Mouse (Mus musculus): ENCODE data around the gene Cd244a.

Gene Cd244a

DNA sequence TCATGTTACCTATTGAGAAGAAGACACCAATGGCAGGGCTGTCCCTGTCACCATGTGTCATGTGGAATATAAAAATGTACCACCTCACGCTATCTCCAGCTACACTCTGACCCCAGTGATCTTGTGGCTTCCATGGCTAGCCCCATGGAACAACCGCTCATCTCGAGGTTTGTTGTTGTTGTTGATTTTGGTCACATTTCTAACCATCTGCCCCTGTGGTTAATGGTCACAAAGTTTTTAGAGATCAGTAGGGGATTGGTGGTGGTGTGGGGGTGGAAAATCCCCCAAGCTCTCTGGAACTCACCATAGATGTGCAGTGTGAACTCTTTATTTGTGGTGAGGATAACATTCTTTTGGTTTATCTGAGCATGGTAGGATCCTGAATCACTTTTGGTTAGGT lies 45.7 kb downstream of the Cd244a start:
- DNase-seq = no peak

DNA sequence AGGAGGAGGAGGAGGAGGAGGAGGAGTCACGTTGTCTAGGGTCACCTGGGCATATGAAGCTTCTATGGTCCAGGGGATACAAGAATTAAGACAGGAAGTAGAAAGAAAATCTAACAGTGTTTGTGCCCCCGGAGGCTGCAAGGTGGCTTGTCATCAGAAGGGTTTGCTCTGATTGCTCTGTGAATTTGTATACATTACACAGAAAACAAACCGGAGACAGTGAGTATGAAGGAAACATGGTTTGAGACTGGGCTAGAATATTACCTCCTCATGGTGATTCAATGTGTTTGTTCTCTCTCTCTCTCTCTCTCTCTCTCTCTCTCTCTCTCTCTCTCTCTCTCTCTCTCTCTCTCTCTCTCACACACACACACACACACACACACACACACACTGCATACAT lies 47.7 kb downstream of the Cd244a start:
- no peak for DNase-seq

DNA sequence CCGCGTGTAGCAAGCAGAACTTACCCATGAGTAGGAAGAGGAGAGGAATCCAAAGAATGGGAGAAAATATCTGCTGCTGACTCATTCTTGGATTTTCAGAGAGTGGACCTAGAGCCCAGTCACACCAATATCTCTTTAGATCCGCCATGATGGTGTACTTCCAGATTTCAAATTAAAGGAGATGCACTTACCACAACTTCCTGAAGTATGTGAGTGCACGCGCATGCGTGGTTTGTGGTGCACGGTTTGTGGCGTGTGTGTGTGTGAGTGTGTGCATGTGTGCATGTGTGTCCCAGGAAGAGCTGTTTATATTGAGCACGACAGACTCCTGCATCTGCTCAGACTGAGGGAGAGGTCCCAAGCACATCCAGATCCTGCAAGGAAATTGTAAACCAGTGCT lies 48.2 kb downstream of the Cd244a start, which contains the start of gene Ly9:
Ly9 (minus strand) TSS at position 235 of the 400 bp plus-strand sequence.
- no peak for DNase-seq

DNA sequence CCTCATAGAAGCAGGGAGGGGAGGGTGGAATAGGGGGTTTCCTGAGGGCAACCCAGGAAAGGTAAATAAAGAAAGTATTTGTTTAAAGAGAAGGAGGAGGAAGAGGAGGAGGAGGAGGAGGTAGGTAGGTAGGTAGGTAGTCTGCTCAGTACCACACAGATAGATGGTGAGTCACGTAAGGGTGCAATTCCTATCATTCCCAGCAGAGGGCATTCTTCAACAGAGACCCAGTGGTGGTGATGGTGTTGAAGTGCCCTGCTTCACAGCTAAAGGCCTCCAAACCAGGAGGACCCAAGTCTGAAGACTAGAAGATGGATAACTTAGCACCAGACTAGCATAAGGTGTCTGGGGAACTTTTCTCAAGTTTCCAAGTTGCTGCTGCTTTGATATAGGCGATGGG lies 51.0 kb downstream of the Cd244a start:
- no peak for DNase-seq

DNA sequence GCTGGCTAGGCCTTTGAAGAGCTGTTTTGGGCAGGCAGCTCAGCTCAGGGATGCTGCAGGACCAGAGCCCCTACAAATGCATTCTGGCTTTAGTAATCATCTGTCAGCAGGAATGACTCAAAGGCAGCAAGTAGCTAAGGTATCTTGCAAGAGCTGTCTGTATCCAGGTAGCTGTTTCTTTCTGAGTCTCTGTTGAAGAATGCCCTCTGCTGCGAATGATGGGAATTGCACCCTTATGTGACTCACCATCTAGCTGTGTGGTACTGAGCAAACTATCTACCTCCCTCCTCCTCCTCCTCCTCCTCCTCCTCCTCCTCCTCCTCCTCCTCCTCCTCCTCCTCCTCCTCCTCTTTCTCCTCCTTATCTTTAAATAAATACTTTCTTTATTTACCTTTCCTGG lies 51.8 kb downstream of the Cd244a start:
- no peak for DNase-seq

DNA sequence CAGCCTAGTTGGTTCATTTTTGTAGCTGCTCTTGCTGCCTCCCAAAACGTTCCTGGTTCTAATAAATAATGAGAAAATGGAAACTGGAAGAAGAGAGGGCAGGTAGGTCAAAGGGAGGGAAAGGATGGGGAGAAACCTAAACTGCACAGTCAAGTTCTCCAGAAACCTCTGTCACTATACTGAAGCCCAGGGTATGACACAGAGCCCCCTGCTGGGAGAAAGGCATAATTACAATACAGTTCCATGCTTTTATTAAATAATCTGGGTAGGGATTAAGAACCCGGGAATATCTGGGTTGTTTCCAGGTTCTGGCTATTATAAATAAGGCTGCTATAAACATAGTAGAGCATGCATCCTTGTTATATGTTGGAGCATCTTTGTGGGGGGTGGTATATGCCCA lies 55.0 kb downstream of the Cd244a start:
- peak; percentile 11 for DNase-seq

DNA sequence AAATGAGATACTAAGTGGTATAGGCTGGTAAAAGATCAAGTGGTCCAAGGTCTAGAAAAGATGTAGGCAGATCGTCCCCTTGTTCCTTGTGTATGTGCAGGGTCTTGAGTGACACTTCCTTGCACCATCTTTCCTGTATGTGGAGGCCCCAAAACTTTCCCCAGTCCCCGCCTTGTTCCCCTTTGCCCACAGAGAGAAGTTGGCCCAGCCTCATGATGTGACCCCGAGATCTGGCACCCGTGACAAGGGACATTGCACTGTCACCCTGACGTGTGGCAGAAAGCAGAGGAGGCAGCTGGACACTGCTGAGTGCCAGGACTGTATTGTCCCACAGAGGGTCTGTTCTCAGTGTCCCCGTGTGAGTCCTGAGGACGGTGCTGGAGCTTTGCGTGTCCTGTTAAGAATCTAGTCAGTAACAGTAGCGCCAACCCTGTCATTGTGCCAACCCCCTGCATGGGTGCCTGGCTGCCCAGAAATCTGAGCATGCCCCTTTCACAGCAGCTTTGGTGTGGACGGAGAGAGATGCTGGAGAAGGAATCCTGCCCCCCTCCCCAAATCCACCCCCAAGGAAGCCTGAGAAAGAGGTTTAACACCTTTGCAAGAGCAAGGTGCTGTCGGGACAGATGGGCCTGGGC lies 58.0 kb downstream of the Cd244a start:
- no peak for DNase-seq

DNA sequence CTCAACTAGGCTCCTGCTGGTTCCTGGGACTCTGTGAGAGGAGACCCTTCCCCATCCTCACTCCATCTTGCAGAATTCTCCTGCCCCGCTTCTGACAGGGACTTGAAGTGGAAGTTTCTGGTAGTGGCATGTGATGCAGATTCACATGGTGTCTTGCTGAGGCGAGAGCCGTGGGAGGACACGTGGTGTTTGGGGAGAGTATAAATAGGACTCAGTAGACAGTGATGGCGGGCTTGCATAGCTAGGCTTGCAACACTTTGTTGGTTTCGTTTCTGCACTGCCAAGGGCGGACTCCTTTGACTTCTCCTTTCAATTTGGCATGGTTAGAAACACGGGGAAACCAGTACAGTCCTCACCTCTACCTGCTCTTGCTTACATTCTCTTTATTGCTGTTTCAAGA lies 60.0 kb downstream of the Cd244a start:
- no peak for DNase-seq

DNA sequence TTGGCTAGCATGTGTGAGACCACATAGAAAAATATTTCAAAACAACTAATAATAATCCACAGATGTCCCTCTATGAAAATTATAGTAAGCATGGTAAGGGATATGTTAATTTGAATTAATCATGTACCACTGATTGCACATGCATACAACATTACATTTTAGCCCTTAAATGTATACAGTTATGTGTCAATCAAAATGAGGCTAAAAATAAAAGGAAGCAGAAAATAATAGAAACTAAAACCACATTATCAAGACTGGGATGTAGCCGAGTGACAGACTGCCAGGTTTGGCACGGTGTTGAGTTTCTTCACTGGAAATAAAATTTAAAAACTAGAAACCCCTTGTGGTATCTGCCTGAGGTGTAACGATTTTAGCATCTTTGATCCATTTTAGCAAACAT lies 60.7 kb downstream of the Cd244a start:
- DNase-seq = no peak

DNA sequence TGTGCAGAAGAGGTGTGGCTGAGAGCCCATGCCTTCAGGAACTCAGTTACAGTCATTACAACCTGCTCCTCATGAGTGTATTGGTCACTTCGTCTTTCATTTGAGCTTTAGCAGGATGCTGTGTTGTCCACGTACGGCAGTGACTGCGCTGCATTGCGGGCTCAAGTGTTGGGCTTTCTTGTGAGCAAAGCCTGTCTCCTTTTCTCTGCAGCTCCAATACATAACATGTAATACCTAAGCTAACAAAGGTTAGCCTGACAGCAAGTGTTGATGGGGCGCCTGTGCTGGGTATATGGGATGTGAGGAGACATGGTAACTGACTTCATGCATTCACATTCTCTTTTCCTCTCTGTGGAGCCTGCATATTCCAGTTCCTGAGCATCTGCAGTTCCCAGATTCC lies 61.1 kb downstream of the Cd244a start:
- DNase-seq = no peak

DNA sequence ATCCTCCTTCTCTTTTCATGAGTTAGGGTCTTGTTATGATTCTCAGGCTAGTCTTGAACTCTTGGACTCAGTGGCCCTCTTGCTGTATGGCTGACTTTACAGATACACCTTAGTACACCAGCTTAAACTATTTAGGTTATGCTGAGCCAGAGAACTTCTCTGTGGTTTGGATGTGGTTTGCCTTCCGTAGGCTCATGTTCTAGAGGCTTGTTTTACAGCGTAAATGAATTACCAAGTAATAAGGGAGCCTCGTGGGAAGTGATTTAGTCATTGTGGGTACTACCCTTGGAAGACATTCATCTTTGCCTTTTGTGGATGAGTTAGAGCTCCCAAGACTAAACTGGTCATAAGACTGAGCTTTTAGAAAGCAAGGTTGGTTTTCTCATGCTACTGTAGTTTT lies 68.8 kb downstream of the Cd244a start:
- DNase-seq = no peak

DNA sequence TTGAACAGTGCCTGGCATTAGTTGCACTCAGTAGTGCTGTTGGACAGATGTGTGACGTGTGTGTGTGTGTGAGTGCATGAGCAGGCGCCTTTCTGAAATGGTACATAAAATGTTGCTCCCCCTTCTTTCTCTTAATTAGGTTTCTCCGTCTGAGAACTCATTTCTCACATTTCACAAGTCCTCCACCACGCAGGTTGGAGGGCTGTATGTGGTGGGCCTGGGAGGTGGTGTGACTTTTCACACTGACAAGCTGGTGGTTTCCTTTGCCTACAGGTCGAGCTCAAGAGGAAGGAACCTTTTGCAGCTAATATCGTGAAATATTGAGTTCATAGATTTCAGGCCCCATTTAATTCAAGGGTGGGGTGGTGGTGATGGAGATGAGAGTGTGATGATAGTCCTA lies 70.2 kb downstream of the Cd244a start:
- no peak for DNase-seq

DNA sequence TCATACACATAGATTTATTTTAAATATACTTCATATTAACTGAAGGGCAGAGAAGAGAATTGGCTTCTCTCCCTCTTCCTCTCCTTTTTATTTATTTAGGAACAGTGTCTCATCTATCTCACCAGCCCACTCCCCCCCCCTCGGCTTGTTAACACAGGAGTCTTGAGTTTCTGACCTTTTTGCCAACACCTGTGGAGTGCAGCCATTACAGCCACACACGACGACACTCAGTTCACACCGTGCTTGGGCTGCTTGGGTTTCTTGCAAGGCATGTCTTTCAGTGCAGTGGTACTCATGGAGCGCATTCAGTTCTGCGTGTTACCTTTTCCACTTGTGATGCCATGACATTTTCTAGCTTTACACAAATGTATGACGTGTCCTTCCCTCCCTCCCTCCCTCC lies 71.0 kb downstream of the Cd244a start:
- no peak for DNase-seq

DNA sequence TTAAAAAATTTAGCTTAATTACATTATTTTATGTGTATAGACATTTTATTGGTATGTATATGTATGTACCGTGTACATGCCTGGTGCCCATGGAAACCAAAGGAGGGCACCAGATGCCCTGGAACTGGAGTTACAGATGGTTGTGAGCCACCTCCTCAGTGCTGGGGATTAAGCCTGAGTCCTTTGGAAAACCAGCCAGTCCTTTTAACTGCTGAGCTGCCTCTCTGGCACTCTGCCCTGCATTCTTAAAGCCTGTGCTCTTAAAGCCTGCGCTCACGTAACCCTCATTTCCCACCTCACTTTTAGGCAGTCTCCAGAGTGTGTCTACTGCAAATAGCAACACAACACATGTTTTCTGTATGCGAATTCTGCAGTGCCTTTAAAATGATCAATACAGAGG lies 71.9 kb downstream of the Cd244a start:
- no peak for DNase-seq

DNA sequence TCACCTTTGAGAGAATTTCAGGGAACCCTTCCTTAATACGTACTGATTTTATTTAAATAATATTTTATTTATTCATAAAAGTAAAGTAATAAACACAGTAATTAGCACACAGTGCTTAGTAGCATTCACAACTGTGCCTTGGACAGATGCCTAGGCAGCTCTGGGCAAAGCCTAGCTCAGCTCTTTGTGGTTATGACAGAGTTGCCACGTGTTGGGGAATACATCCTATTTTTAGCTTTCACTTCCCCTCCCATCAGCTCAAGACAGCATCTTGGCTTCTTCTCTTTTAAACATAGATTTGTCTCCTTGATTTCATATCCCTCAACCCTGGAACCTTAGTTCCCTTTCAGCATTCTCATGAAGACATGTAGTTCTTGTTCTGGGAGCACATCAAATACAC lies 72.5 kb downstream of the Cd244a start:
- DNase-seq = no peak

DNA sequence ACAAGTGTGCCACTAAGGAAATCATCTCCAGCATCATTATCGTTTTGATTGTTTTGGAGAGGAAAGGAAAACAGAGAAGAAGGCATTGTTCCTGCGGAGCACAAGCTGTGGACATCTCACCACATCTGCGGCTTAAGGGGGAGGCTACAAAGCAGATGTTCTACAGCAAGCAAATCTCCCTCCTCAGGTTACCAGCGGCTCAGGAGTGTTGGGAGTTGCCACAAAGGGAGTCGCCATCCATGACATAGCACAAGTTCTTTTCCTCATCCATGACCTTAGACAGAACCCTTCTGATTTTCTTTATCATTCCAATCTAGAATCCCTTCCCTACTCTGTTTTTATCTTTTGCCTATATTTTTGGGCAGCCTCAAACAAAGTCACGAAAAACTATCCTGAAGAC lies 76.7 kb downstream of the Cd244a start:
- no peak for DNase-seq

DNA sequence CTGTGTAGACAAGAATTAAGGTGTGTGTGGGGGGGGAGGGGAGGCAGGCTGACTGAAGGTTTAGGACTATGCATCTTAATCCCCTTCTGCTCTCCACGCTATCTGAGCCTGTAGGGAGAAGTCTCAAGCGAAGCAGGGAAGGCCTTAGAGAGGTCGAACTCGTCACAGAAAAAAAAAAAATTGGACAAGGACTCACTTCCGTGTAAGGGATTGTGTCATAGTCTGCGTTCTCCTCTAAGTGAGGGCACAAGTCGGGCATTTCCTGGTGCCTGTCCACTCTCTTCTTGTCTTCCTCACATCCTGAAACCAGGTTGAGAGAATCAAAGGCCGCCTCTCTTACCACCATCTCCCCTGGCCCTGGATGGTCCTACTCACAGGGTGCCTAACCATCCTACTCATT lies 78.1 kb downstream of the Cd244a start:
- no peak for DNase-seq

DNA sequence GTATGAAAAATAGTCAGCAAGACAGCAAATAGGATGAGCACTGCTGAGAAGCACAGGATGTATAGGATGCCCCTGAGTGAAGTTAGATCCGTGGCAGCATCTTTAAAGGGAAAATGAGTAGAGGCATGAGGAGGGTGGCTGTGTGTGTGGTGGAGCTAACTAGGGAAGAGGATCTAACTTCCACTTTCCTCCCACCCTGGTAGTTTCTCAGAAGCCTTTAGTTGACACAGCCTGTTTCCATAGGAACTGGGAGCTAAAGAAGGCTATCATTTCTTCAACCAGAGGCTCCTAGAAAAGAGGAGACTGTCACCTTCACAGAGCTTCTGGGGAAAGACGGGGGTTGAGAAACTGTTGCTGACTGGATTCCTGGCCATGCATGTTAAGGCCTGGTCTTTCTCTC lies 79.7 kb downstream of the Cd244a start:
- DNase-seq = no peak

DNA sequence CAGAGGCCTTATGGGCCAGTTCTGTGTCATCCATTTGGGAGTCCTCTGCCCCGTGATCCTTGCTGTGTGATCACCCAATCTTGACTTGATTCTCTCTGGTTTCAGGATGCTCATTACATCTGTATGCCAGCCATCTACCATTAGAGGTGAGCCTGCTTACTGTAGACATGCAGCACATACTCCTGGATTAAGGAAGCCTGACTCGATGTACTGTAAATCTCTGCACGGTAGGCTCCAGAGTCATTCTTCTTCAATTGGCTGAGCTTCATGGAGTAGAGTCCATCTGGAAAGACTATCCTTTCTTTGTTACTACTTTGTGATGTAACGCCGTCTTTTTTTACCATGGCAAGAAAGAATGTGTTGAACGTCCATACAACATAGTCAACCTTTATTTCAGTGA lies 81.8 kb downstream of the Cd244a start:
- DNase-seq = no peak

DNA sequence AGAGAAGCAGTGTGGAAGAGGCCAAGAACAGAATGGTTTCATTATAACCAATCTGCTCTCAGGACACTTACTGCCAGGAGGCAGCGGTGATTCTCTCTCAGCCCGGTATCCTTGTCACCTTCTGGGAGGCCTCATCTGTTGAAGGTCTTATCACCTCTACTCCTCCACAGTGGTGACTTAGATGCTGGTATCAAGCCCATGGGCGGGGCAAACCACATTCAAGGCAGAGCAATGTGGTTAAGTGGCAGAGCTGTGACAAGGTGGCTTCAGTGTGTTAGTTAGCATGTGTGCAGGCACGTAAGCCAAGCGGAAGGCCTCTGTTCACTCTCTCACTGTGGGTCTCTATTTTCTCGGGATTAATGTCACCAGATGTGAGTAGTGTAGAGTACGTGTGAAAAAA lies 84.6 kb downstream of the Cd244a start:
- no peak for DNase-seq

DNA sequence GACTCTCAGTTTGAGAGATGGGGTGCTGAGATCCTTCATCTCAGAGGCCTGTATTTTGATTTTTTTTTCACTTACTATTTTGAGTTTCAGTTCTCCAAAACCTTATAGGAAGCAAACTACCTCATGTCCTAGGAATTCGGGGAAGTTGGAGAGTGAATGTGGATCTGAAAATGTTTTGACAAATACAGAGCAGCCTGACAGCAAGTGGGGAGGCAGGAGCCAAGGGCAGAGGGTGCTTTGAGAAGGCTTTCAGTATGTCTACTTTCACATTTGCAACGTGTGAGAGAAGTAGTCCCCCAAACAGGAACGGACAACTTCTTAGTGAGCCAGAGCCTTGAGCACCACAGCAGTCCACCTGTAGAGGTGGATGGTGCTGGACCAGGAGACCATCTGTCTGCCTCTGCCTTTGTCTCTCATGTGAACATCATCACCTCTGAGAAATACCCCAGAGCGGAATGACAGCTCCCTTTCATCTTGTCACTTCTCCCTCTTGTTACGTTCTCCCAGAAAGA lies 87.5 kb downstream of the Cd244a start:
- no peak for DNase-seq

DNA sequence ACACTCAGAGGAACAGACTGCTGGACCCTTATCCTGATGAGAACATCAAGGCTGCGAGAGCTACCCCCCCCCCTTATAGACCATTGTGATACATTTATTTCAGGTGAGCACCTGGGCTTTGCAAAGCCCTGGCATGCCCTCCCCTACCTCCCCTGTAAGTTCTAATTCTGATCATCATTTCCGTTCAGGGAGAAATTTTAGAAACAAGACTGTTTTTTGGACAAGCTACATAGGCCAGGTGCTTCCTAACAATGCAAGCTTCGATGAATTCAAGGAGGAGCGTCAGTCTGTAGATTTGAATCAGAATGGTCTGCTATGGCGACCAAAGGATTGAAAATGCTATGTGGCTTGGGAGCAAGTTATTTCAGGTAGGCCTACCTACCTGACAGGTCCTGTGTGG lies 88.7 kb downstream of the Cd244a start:
- DNase-seq = no peak

DNA sequence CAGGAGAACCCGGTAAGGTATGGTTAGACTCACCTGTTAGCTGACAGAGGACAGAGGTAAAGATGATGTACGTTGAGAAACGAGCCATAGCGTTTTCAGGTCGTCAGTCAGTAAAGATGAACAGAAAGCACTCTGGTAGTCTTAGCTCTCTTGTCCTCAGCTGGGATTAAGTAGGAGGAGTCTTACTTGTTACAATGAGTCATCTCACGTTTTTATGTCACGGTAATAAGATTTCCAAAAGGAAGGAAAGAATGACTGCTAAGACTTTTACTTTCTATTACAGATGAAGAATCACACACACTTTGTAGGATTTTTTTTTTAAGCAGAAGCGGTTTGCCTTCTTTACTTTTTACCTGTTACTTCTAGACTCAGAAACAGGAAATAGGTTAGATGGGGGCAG lies 89.8 kb downstream of the Cd244a start:
- no peak for DNase-seq

DNA sequence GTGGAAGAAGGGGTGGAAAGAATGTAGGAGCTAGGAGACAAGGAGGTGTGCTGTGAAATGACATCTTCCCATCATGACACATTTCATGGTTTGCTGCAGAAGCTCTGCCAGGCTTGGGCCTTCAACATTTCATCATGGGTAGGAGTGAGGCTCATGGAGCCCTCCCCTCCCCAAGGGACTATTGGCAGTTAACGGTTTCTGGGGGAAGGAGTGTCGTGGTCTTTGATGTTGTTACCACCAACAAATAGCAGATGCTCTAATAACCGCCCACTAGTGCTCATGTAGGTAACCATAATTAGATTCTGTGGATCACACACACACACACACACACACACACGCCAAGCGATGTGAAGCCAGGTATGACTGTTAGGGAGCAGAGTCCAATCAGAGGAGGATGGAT lies 93.7 kb downstream of the Cd244a start, which contains the start of gene Slamf7:
Slamf7 (minus strand) TSS at position 302 of the 400 bp plus-strand sequence.
- DNase-seq = no peak

DNA sequence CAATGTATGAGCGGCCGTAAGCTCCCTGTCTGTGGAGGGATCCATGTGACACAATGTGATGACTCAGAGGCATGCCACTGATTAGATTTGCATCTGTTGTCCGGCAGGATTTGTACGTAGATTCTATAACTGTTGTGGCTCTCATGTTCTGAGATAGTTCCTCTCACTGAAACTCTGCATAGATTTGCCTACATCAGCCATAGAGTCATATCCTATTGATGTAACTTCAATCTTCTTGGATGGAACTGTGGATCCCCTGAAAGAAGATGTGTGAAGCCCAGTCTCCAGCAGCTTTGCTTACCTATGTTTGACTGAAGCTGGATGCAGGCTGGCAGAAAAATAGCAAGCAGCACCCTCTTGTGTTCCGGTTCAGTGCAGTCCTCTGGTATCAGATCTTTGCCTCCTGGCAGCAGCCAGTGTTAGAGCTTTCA lies 99.6 kb downstream of the Cd244a start:
- no peak for DNase-seq

Measured in cerebellum, adult 9-10 months (tissue).